Mouse (Mus musculus): Measurements from ENCODE around the gene Prrx2. TPM values are rescaled to one million over a fixed set of nuclear protein-coding genes. Genes with fewer than 3 reads are reported as not detected.

The Prrx2 gene
- polyA plus RNA-seq, 1 experiment from 2014 or later: 15.3 TPM

DNA sequence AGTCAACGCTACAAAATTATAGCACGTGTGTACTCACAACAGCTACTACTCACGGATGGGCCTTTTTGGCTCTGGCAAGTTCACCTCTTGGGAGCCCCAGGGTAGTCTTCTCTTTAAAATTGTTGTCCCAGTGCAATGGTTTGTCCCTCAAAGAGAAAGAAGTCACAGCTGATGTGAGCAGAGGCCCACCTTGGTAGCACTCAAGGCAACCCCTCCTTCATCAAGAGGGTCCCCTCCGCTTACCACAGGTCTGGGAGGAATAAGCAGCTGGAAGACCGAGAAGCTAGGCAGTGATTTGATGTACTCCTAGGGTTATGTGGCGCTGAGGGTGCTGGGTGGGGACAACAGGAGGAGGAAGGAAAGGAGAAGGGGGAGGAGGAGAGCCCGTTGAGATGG lies 34.1 kb upstream of the Prrx2 start:
- H3K4me3 ChIP-seq (ENCODE audit: low read length): peak overlapping the region; percentile 52
- 23% methylated on average over 7 of the region's 7 CpGs for WGBS
- no peak overlapping the region for H3K27ac ChIP-seq (ENCODE audit: low read depth, low read length)
- H3K36me3 ChIP-seq (ENCODE audit: control insufficient read depth, insufficient read depth, low read length): no peaks in the 10 kb centered on the region
- no peak for ATAC-seq (ENCODE audit: low FRiP score, low TSS enrichment)
- no peaks in the 10 kb centered on the region for H3K9me3 ChIP-seq (ENCODE audit: control insufficient read depth, low read length)
- H3K4me1 ChIP-seq (ENCODE audit: control insufficient read depth, insufficient read depth, low read length): peaks cover 27% of the 10 kb centered on the region
- H3K4me2 ChIP-seq (replicated peaks; ENCODE audit: low read depth, low read length): peak overlapping the region; percentile 96
- H3K9ac ChIP-seq (ENCODE audit: low read depth, low read length): peak overlapping the region; percentile 68; the same call in 1 of the 2 replicates
- H3K27me3 ChIP-seq (ENCODE audit: control insufficient read depth, insufficient read depth, low read length): no peaks in the 10 kb centered on the region

DNA sequence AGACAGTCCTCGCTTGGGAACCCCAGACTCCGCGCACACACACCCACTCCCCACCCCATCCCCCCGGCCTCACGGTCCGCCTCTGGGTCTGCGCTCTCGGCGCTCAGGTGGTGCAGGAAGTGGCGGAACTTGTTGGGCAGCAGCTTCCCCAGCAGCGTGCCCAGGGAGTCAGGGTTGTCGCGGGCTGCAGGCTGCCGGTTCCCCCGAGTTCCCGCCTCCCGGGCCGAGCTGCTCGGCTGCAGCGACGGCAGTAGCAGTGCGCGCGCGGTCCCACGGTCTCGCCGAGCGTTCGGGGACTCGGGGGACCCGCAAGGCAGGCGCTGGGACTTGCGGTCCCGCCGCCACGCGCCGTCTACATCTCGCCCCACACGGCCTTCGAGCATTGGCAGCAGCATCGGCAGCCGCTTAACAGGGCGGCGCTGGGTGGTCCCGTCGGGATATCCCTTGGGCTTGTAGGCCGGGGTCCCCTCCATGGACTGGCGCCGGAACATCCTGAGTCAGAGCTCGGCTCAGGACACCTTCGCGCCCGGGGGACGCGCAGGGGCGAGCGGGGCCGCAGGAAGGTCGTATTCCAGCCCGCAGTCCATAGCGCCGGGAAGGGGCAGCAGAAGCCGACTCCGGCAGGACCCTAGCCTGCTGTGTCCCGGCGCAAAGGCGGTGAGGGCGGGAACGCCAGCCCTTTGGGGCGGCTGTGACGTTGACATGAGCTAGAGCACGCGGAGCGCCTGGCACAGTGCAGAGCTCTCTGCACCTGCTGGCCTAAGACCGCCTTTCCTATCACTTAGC lies 33.5 kb upstream of the Prrx2 start:
- Histone ChIP-seq H3K4me2 (replicated peaks; ENCODE audit: low read depth, low read length) (peak overlapping the region; percentile 96), H3K27me3 (ENCODE audit: control insufficient read depth, insufficient read depth, low read length) (no peaks in the 10 kb centered on the region), H3K36me3 (ENCODE audit: control insufficient read depth, insufficient read depth, low read length) (no peaks in the 10 kb centered on the region), H3K27ac (ENCODE audit: low read depth, low read length) (0 out of 2 replicates have a peak overlapping the region, but pooled peaks have one; percentile 2), H3K9ac (ENCODE audit: low read depth, low read length) (peak overlapping the region; percentile 68), H3K4me3 (ENCODE audit: low read length) (peak overlapping the region; percentile 52), H3K9me3 (ENCODE audit: control insufficient read depth, low read length) (no peaks in the 10 kb centered on the region), H3K4me1 (ENCODE audit: control insufficient read depth, insufficient read depth, low read length) (peaks cover 24% of the 10 kb centered on the region)
- ATAC-seq (ENCODE audit: low FRiP score, low TSS enrichment): peak; percentile 62
- under 1% methylated on average over 76 of the region's 77 CpGs for WGBS

DNA sequence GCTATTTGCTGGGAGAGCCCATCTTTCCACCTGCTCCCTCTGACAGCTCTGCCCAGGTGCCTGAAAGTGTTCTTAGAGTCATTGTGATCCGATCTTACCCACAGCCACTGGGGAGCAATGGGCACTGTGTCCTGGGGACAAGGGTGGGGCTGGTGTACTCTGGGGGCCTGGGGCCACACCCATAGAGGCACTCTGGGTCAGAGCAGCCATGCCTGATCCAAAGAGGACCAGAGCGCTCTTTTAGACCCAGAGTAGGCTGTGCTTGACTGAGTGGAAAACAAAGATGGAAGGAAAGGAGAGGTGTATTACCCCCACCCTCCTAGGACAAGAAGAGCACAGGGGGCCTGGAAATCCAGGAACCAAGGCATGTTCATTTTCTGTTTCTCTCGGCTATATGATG lies 31.2 kb upstream of the Prrx2 start, which contains the start of gene 1700001O22Rik:
TSS of gene 1700001O22Rik (minus strand) at position 58 of the 400 bp plus-strand sequence.
- Histone ChIP-seq H3K36me3 (ENCODE audit: control insufficient read depth, insufficient read depth, low read length) (no peaks in the 10 kb centered on the region), H3K27me3 (ENCODE audit: control insufficient read depth, insufficient read depth, low read length) (no peaks in the 10 kb centered on the region), H3K9me3 (ENCODE audit: control insufficient read depth, low read length) (no peaks in the 10 kb centered on the region), H3K4me1 (ENCODE audit: control insufficient read depth, insufficient read depth, low read length) (peaks cover 18% of the 10 kb centered on the region; the same call in 1 of the 2 replicates), H3K4me3 (ENCODE audit: low read length) (no peak within 1 kb of the TSS), H3K4me2 (replicated peaks; ENCODE audit: low read depth, low read length) (no peak within 1 kb of the TSS), H3K27ac (ENCODE audit: low read depth, low read length) (no peak within 1 kb of the TSS), H3K9ac (ENCODE audit: low read depth, low read length) (no peak within 1 kb of the TSS)
- no peak for ATAC-seq (ENCODE audit: low FRiP score, low TSS enrichment)
- 80% methylated on average over 3 of the region's 3 CpGs for WGBS

DNA sequence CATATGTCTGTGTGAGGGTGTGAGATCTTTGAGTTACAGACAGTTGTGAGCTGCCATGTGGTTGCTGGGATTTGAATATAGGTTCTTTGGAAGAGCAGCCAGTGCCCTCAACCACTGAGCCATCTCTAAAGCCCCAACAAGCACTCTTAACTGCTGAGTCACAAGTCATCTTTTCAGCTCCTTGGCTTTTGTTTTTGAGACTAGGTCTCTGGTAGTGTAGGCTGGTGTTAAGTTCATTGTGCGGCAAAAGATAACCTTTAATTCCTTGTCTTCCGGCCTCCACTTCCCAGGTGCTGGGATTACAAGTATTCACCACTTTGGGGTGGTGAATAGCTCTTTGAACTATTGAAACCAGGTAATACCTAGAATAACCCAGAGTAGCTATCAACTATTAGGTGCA lies 28.8 kb upstream of the Prrx2 start:
- H3K4me2 ChIP-seq (replicated peaks; ENCODE audit: low read depth, low read length): no peak overlapping the region
- no peak overlapping the region for H3K4me3 ChIP-seq (ENCODE audit: low read length)
- no peaks in the 10 kb centered on the region for H3K9me3 ChIP-seq (ENCODE audit: control insufficient read depth, low read length)
- peaks cover 4% of the 10 kb centered on the region; the same call in 1 of the 2 replicates for H3K36me3 ChIP-seq (ENCODE audit: control insufficient read depth, insufficient read depth, low read length)
- ATAC-seq (ENCODE audit: low FRiP score, low TSS enrichment): no peak
- peaks cover 16% of the 10 kb centered on the region; the same call in 1 of the 2 replicates for H3K4me1 ChIP-seq (ENCODE audit: control insufficient read depth, insufficient read depth, low read length)
- H3K27me3 ChIP-seq (ENCODE audit: control insufficient read depth, insufficient read depth, low read length): no peaks in the 10 kb centered on the region
- no peak overlapping the region for H3K9ac ChIP-seq (ENCODE audit: low read depth, low read length)
- WGBS: 97% methylated on average over 2 of the region's 2 CpGs
- H3K27ac ChIP-seq (ENCODE audit: low read depth, low read length): no peak overlapping the region

DNA sequence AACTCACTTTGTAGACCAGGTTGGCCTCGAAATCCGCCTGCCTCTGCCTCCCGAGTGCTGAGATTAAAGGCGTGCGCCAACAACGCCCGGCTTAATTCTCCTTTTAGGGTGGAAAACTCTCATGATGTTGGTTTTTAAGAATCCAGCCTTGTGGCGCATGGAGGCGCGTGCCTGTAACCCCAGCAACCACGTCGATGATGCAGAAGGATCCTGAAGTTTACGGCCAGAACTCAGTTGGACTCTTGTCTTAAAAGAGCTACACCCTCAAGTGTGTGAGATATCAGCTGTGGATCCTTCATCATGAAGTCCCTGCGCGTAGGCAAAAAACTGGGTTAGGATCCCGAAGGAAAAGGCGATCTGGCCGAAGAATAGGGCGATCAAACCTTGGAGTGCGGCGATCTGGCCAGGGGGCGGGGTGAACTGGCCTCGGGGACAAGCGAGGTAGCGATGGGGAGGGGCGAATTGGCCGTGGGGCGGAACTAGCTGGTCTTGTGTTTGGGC lies 27.6 kb upstream of the Prrx2 start:
- Histone ChIP-seq H3K4me1 (ENCODE audit: control insufficient read depth, insufficient read depth, low read length) (peaks cover 6% of the 10 kb centered on the region; the same call in 1 of the 2 replicates), H3K27ac (ENCODE audit: low read depth, low read length) (no peak overlapping the region), H3K27me3 (ENCODE audit: control insufficient read depth, insufficient read depth, low read length) (no peaks in the 10 kb centered on the region), H3K4me3 (ENCODE audit: low read length) (peak overlapping the region; percentile 90), H3K4me2 (replicated peaks; ENCODE audit: low read depth, low read length) (peak overlapping the region; percentile 46), H3K36me3 (ENCODE audit: control insufficient read depth, insufficient read depth, low read length) (peaks cover 13% of the 10 kb centered on the region; the same call in 1 of the 2 replicates), H3K9ac (ENCODE audit: low read depth, low read length) (peak overlapping the region; percentile 50; the same call in 1 of the 2 replicates), H3K9me3 (ENCODE audit: control insufficient read depth, low read length) (no peaks in the 10 kb centered on the region)
- no peak for ATAC-seq (ENCODE audit: low FRiP score, low TSS enrichment)
- 9% methylated on average over 28 of the region's 28 CpGs for WGBS

DNA sequence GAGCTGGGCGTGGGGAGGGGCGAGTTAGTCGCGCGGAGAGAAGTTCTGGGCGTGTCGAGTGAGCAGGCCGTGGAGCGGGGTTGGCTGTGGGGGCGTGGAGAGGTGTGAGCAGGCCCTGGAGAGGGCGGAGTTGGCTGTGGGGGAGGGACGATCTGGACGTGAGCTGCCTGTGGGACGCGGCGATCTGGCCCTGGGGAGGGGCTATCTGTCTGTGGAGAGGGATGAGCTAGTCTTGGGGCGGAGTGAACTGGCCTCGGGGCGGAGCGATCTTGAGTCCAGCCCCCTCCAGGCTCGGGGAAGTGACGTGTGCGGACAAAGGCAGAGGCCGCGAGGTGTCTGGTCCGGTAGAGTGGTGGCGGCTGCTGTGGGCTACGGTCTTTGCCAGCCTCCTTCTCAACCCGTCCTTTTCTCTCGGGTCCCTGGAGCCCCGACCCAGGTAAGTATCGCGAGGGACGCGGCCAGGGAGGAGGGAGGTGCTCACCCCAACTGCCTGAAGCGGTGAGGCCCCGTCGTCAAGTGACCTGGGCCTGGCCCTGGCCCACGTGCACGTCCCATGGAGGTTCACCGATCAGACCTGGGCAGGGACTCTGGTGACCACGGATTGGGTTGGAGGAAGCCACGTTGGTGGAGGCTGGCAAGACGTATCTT lies 27.0 kb upstream of the Prrx2 start, which contains the start of gene Ntmt1:
TSS of gene Ntmt1 (plus strand) at position 179 of the 648 bp plus-strand sequence.
- H3K4me1 ChIP-seq (ENCODE audit: control insufficient read depth, insufficient read depth, low read length): peaks cover 6% of the 10 kb centered on the region; the same call in 1 of the 2 replicates
- H3K9me3 ChIP-seq (ENCODE audit: control insufficient read depth, low read length): no peaks in the 10 kb centered on the region
- peak; percentile 98 for ATAC-seq (ENCODE audit: low FRiP score, low TSS enrichment)
- H3K27me3 ChIP-seq (ENCODE audit: control insufficient read depth, insufficient read depth, low read length): no peaks in the 10 kb centered on the region
- under 1% methylated on average over 42 of the region's 44 CpGs for WGBS
- peaks cover 18% of the 10 kb centered on the region; the same call in 1 of the 2 replicates for H3K36me3 ChIP-seq (ENCODE audit: control insufficient read depth, insufficient read depth, low read length)
- H3K4me2 ChIP-seq (replicated peaks; ENCODE audit: low read depth, low read length): peak within 1 kb of the TSS; percentile 91
- H3K4me3 ChIP-seq (ENCODE audit: low read length): peak within 1 kb of the TSS; percentile 90
- H3K27ac ChIP-seq (ENCODE audit: low read depth, low read length): peak within 1 kb of the TSS; percentile 83
- H3K9ac ChIP-seq (ENCODE audit: low read depth, low read length): peak within 1 kb of the TSS; percentile 90

DNA sequence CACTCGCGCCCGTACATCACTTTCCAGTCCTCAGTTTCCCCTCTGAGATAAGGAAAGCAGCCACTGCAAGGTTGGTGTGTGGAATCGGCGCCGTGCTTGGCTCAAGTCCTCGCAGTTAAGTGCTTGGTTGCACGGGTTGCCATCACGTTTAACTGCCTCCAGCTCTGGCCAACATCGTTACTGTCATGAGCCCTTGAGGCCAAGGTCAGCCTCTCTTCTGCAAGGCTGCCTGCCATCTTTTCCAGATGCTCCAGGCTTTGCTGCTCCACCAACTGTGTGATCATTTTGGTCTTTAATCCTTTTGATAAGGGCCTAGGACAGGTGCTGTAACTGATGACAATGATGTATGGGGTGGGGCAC lies 26.5 kb upstream of the Prrx2 start:
- Histone ChIP-seq H3K36me3 (ENCODE audit: control insufficient read depth, insufficient read depth, low read length) (peaks cover 23% of the 10 kb centered on the region), H3K27me3 (ENCODE audit: control insufficient read depth, insufficient read depth, low read length) (no peaks in the 10 kb centered on the region), H3K4me2 (replicated peaks; ENCODE audit: low read depth, low read length) (peak overlapping the region; percentile 91), H3K9ac (ENCODE audit: low read depth, low read length) (peak overlapping the region; percentile 90), H3K9me3 (ENCODE audit: control insufficient read depth, low read length) (no peaks in the 10 kb centered on the region), H3K4me1 (ENCODE audit: control insufficient read depth, insufficient read depth, low read length) (peaks cover 6% of the 10 kb centered on the region; the same call in 1 of the 2 replicates), H3K4me3 (ENCODE audit: low read length) (peak overlapping the region; percentile 90), H3K27ac (ENCODE audit: low read depth, low read length) (peak overlapping the region; percentile 83)
- no peak; the same call in 1 of the 2 replicates for ATAC-seq (ENCODE audit: low FRiP score, low TSS enrichment)
- 2% methylated on average over 10 of the region's 10 CpGs for WGBS

DNA sequence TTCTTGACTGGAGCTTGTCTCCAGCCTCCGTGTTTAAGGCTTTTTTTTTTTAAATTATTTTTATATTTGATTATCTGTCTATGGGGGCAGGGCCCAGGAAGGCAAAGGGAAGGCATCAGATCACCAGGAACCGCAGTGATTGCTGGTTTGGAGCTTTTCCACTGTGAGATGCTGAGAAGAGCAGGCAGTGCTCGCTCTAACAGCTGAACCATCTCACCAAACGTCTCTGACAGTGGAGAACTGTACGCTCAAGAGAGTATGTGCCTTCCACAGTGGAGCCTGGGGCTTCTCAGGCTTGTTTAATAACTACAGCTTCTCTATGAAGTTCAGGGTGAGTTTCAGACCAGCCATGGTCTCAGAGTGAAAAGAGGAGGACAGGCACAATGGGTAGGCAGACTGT lies 25.3 kb upstream of the Prrx2 start:
- Histone ChIP-seq H3K4me3 (ENCODE audit: low read length) (no peak overlapping the region), H3K9ac (ENCODE audit: low read depth, low read length) (no peak overlapping the region), H3K9me3 (ENCODE audit: control insufficient read depth, low read length) (no peaks in the 10 kb centered on the region), H3K4me2 (replicated peaks; ENCODE audit: low read depth, low read length) (0 out of 2 replicates have a peak overlapping the region, but pooled peaks have one; percentile 13), H3K27me3 (ENCODE audit: control insufficient read depth, insufficient read depth, low read length) (no peaks in the 10 kb centered on the region), H3K36me3 (ENCODE audit: control insufficient read depth, insufficient read depth, low read length) (peaks cover 34% of the 10 kb centered on the region), H3K4me1 (ENCODE audit: control insufficient read depth, insufficient read depth, low read length) (peaks cover 6% of the 10 kb centered on the region; the same call in 1 of the 2 replicates), H3K27ac (ENCODE audit: low read depth, low read length) (no peak overlapping the region)
- no peak for ATAC-seq (ENCODE audit: low FRiP score, low TSS enrichment)
- WGBS: 58% methylated on average over 5 of the region's 5 CpGs

Data from kidney, embryonic 14.5 days (tissue).